Mouse (Mus musculus): Measurements from ENCODE around the gene Crcp.

- TF ChIP-seq CTCF (IDR thresholded peaks at IDR 0.05; ENCODE audit: low read depth, low read length) (no peak), POLR2A (IDR thresholded peaks at IDR 0.05; ENCODE audit: borderline replicate concordance, low read depth, low read length) (no peak)
These were observed 9.6 kb upstream of the Crcp start for GRCm38 (mm10) chr5:130019461-130019860.

Data from bone marrow macrophage, adult 2 months (primary cell).